Mouse (Mus musculus) MEL (cell line): ENCODE results near the gene Ldhb. TPM values are rescaled to one million over a fixed set of nuclear protein-coding genes. Genes with fewer than 3 reads are reported as not detected.

Experiments used
- DNase-seq: peaks from one replicate; pipeline ENCODE4 v3.0.0; 2011; ENCODE audit warnings: low read depth, low spot score
- H3K27ac ChIP-seq: 2 replicates; pipeline ENCODE4 v1.5.1; 2012; ENCODE audit warnings: low read depth, mild to moderate bottlenecking, control low read depth, low read length, moderate library complexity; ENCODE audit not compliant: control insufficient read depth
- H3K27me3 ChIP-seq, 2 experiments: fragments of 150-350 bp in 1 of 2; sonication (generic) in 1 of 2; 2 replicates each; pipeline ENCODE4 v1.6.1; 2012; ENCODE audit warnings: low read length in 2 of 2, mild to moderate bottlenecking in 2 of 2, improper control_type of control experiment in 1 of 2, moderate library complexity in 1 of 2; ENCODE audit not compliant: insufficient read depth in 2 of 2, control insufficient read depth in 1 of 2
- H3K36me3 ChIP-seq, 2 experiments: 2 replicates each; pipeline ENCODE4 v1.6.1; 2012 to 2014; ENCODE audit warnings: low read length in 2 of 2, improper control_type of control experiment in 1 of 2, inconsistent platforms in 1 of 2, mild to moderate bottlenecking in 1 of 2; ENCODE audit not compliant: insufficient read depth in 2 of 2, control insufficient read depth in 1 of 2
- H3K4me1 ChIP-seq, 2 experiments: fragments of 150-350 bp in 1 of 2; sonication (generic) in 1 of 2; 2 replicates each; pipeline ENCODE4 v1.6.1; 2012; ENCODE audit warnings: low read length in 2 of 2, improper control_type of control experiment in 1 of 2, mild to moderate bottlenecking in 1 of 2; ENCODE audit not compliant: insufficient read depth in 2 of 2, control insufficient read depth in 1 of 2
- H3K4me3 ChIP-seq, 2 experiments: fragments of 150-350 bp in 1 of 2; sonication (generic) in 1 of 2; 2 replicates each; pipeline ENCODE4 v1.5.1; 2012; ENCODE audit warnings: low read depth in 2 of 2, low read length in 2 of 2, mild to moderate bottlenecking in 2 of 2, moderate library complexity in 2 of 2, control low read depth in 1 of 2, improper control_type of control experiment in 1 of 2; ENCODE audit not compliant: control insufficient read depth in 1 of 2, insufficient read depth in 1 of 2
- H3K79me2 ChIP-seq: 2 replicates; pipeline ENCODE4 v1.6.1; 2012; ENCODE audit warnings: mild to moderate bottlenecking, low read length, moderate library complexity; ENCODE audit not compliant: control insufficient read depth, poor library complexity, insufficient read depth
- H3K9ac ChIP-seq: 2 replicates; pipeline ENCODE4 v1.6.1; 2012; ENCODE audit warnings: low read depth, mild to moderate bottlenecking, control low read depth, low read length, moderate library complexity; ENCODE audit not compliant: control insufficient read depth, poor library complexity, severe bottlenecking
- H3K9me3 ChIP-seq: fragments of 150-350 bp; sonication (generic); replicated peaks from 2 replicates; pipeline ENCODE4 v1.6.1; 2012; ENCODE audit warnings: mild to moderate bottlenecking, low read length, improper control_type of control experiment, moderate library complexity; ENCODE audit not compliant: insufficient read depth
- BHLHE40 ChIP-seq: IDR thresholded peaks from 2 replicates; pipeline ENCODE4 v1.6.1; 2012; ENCODE audit warnings: low read depth, mild to moderate bottlenecking, inconsistent platforms, low read length, improper control_type of control experiment, borderline replicate concordance
- CHD1 ChIP-seq: IDR thresholded peaks from 2 replicates; pipeline ENCODE4 v1.6.1; 2012; ENCODE audit warnings: low read depth, mild to moderate bottlenecking, inconsistent platforms, low read length, improper control_type of control experiment
- CHD2 ChIP-seq: IDR thresholded peaks from 2 replicates; pipeline ENCODE4 v1.6.1; 2011; ENCODE audit warnings: low read length, improper control_type of control experiment
- CTCF ChIP-seq, 3 experiments: IDR thresholded peaks in 2 of 3; conservative IDR thresholded peaks in 1 of 3; 2 replicates each; pipeline ENCODE4 v1.5.1; 2011 to 2012; ENCODE audit warnings: low read length in 3 of 3, low read depth in 2 of 3, mild to moderate bottlenecking in 2 of 3, improper control_type of control experiment in 1 of 3, inconsistent platforms in 1 of 3, mixed read lengths in 1 of 3, moderate library complexity in 1 of 3; ENCODE audit not compliant: control insufficient read depth in 1 of 3, insufficient read depth in 1 of 3, poor library complexity in 1 of 3, severe bottlenecking in 1 of 3
- E2F4 ChIP-seq: IDR thresholded peaks from 2 replicates; pipeline ENCODE4 v1.6.1; 2011; ENCODE audit warnings: low read depth, low read length, improper control_type of control experiment, borderline replicate concordance
- ELF1 ChIP-seq: IDR thresholded peaks from 2 replicates; pipeline ENCODE4 v1.6.1; 2014; ENCODE audit warnings: low read depth, mild to moderate bottlenecking, inconsistent platforms, low read length, improper control_type of control experiment, moderate library complexity
- EP300 ChIP-seq, 2 experiments: IDR thresholded peaks; 2 replicates each; pipeline ENCODE4 v1.6.1; 2011; ENCODE audit warnings: improper control_type of control experiment in 2 of 2, low read length in 2 of 2, low read depth in 1 of 2, mild to moderate bottlenecking in 1 of 2
- GATA1 ChIP-seq: IDR thresholded peaks from 2 replicates; pipeline ENCODE4 v1.6.1; 2011; ENCODE audit warnings: low read depth, low read length, improper control_type of control experiment
- JUND ChIP-seq: IDR thresholded peaks from 2 replicates; pipeline ENCODE4 v1.6.1; 2011; ENCODE audit warnings: low read depth, mild to moderate bottlenecking, improper control_type of control experiment, low read length
- MAFK ChIP-seq: IDR thresholded peaks from 2 replicates; pipeline ENCODE4 v1.6.1; 2011; ENCODE audit warnings: low read depth, mild to moderate bottlenecking, low read length, improper control_type of control experiment, borderline replicate concordance
- MAX ChIP-seq: IDR thresholded peaks from 2 replicates; pipeline ENCODE4 v1.6.1; 2011; ENCODE audit warnings: low read length, improper control_type of control experiment
- MEF2A ChIP-seq: IDR thresholded peaks from 2 replicates; pipeline ENCODE4 v1.6.1; 2014; ENCODE audit warnings: low read depth, mild to moderate bottlenecking, inconsistent platforms, low read length, improper control_type of control experiment; ENCODE audit not compliant: poor library complexity, insufficient replicate concordance, severe bottlenecking; ENCODE audit errors: extremely low read depth
- MXI1 ChIP-seq: IDR thresholded peaks from 2 replicates; pipeline ENCODE4 v1.6.1; 2011; ENCODE audit warnings: mild to moderate bottlenecking, low read depth, low read length, improper control_type of control experiment
- MYB ChIP-seq: IDR thresholded peaks from 2 replicates; pipeline ENCODE4 v1.6.1; 2011; ENCODE audit warnings: mild to moderate bottlenecking, low read depth, low read length, improper control_type of control experiment
- MYC ChIP-seq: IDR thresholded peaks from 2 replicates; pipeline ENCODE4 v1.6.1; 2011; ENCODE audit warnings: low read depth, mild to moderate bottlenecking, low read length, improper control_type of control experiment, moderate library complexity
- NELFE ChIP-seq: IDR thresholded peaks from 2 replicates; pipeline ENCODE4 v1.6.1; 2011; ENCODE audit warnings: low read depth, low read length, improper control_type of control experiment
- NRF1 ChIP-seq: IDR thresholded peaks from 2 replicates; pipeline ENCODE4 v1.6.1; 2014; ENCODE audit warnings: low read depth, mild to moderate bottlenecking, inconsistent platforms, low read length, improper control_type of control experiment, moderate library complexity; ENCODE audit not compliant: poor library complexity, insufficient read depth, severe bottlenecking
- POLR2A ChIP-seq, 2 experiments: IDR thresholded peaks; 2 replicates each; pipeline ENCODE4 v1.6.1; 2011 to 2012; ENCODE audit warnings: low read length in 2 of 2, mild to moderate bottlenecking in 2 of 2, control low read depth in 1 of 2, improper control_type of control experiment in 1 of 2, low read depth in 1 of 2, moderate library complexity in 1 of 2; ENCODE audit not compliant: control insufficient read depth in 1 of 2, insufficient read depth in 1 of 2, poor library complexity in 1 of 2
- POLR2AphosphoS5 ChIP-seq: IDR thresholded peaks from 2 replicates; pipeline ENCODE4 v1.6.1; 2012; ENCODE audit warnings: low read depth, borderline replicate concordance, mild to moderate bottlenecking, inconsistent platforms, low read length, moderate library complexity, mixed read lengths
- RAD21 ChIP-seq: IDR thresholded peaks from 2 replicates; pipeline ENCODE4 v1.6.1; 2011; ENCODE audit warnings: mild to moderate bottlenecking, low read depth, low read length, improper control_type of control experiment
- RCOR1 ChIP-seq: IDR thresholded peaks from 2 replicates; pipeline ENCODE4 v1.6.1; 2012; ENCODE audit warnings: low read depth, mild to moderate bottlenecking, inconsistent platforms, low read length, improper control_type of control experiment
- TAL1 ChIP-seq: IDR thresholded peaks from 2 replicates; pipeline ENCODE4 v1.6.1; 2012; ENCODE audit warnings: mild to moderate bottlenecking, inconsistent platforms, low read length, moderate library complexity, mixed read lengths
- TBP ChIP-seq: IDR thresholded peaks from 2 replicates; pipeline ENCODE4 v1.8.0; 2011; ENCODE audit warnings: low read depth, low read length, improper control_type of control experiment
- TCF12 ChIP-seq: IDR thresholded peaks from 2 replicates; pipeline ENCODE4 v1.6.1; 2014; ENCODE audit warnings: low read depth, mild to moderate bottlenecking, inconsistent platforms, low read length, improper control_type of control experiment, moderate library complexity
- USF1 ChIP-seq: IDR thresholded peaks from 2 replicates; pipeline ENCODE4 v1.6.1; 2014; ENCODE audit warnings: low read depth, mild to moderate bottlenecking, inconsistent platforms, low read length, improper control_type of control experiment, moderate library complexity
- ZC3H11A ChIP-seq: IDR thresholded peaks from 2 replicates; pipeline ENCODE4 v1.6.1; 2012; ENCODE audit warnings: low read depth, mild to moderate bottlenecking, inconsistent platforms, low read length, improper control_type of control experiment
- ZKSCAN1 ChIP-seq: IDR thresholded peaks from 2 replicates; pipeline ENCODE4 v1.6.1; 2012; ENCODE audit warnings: low read depth, mild to moderate bottlenecking, inconsistent platforms, low read length, improper control_type of control experiment, moderate library complexity
- ZMIZ1 ChIP-seq: IDR thresholded peaks from 2 replicates; pipeline ENCODE4 v1.6.1; 2012; ENCODE audit warnings: low read depth, mild to moderate bottlenecking, inconsistent platforms, low read length, improper control_type of control experiment, moderate library complexity
- ZNF384 ChIP-seq: IDR thresholded peaks from 2 replicates; pipeline ENCODE4 v1.6.1; 2012; ENCODE audit warnings: low read depth, mild to moderate bottlenecking, inconsistent platforms, low read length, improper control_type of control experiment
- polyA plus RNA-seq, 2 experiments: library from polyadenylated mRNA; stranded (reverse) in 1 of 2; unstranded in 1 of 2; fragments of >175 nt in 1 of 2; fragments of >200 nt in 1 of 2; gene quantifications; 2 replicates each; pipeline versions ENCODE4 v1.2.1 to v1.2.4; 2012; ENCODE audit warnings: low replicate concordance in 2 of 2, low read depth in 1 of 2; ENCODE audit not compliant: insufficient read length in 2 of 2, insufficient read depth in 1 of 2, missing spikeins in 1 of 2
- total RNA-seq: library from RNA; depleted of rRNA; stranded (reverse); fragments of 300-350 nt; gene quantifications from 2 replicates; pipeline ENCODE4 v1.2.3, GENCODE M21; 2012

The Ldhb gene
- total and polyA plus RNA-seq, 3 experiments = not detected

GRCm38 (mm10) chr6:142472801-142473203 lies 35.0 kb downstream of the Ldhb start, which contains the start of gene Gys2:
Gene Gys2, minus strand, starts transcription at chr6:142473109.
- H3K9ac ChIP-seq = no peak within 1 kb of the TSS
- no peaks in the 10 kb centered on the region for H3K36me3 ChIP-seq
- H3K4me1 ChIP-seq = no peaks in the 10 kb centered on the region
- H3K79me2 ChIP-seq = no peaks in the 10 kb centered on the region
- DNase-seq = no peak
- TF ChIP-seq NELFE = no peak
- no peak for TF ChIP-seq ELF1
- TF ChIP-seq TBP = no peak
- TF ChIP-seq EP300 (IDR thresholded peaks at IDR 0.05; ENCODE audit: low read depth in 1 of 2, low read length in 2 of 2) = no peak
- TF ChIP-seq RCOR1 = no peak
- TF ChIP-seq ZKSCAN1 = no peak
- no peak for TF ChIP-seq CHD1
- TF ChIP-seq TCF12 = no peak
- TF ChIP-seq MYC = no peak
- TF ChIP-seq MYB = no peak
- TF ChIP-seq MAX = no peak
- no peak for TF ChIP-seq MAFK
- no peak for TF ChIP-seq NRF1
- no peak for TF ChIP-seq MEF2A
- no peak for TF ChIP-seq GATA1
- no peak for TF ChIP-seq E2F4
- TF ChIP-seq POLR2AphosphoS5 = no peak
- TF ChIP-seq CHD2 = no peak
- no peak for TF ChIP-seq TAL1
- H3K4me3 ChIP-seq = no peak within 1 kb of the TSS
- no peaks in the 10 kb centered on the region for H3K27me3 ChIP-seq
- H3K27ac ChIP-seq = no peak within 1 kb of the TSS
- H3K9me3 ChIP-seq = no peaks in the 10 kb centered on the region

GRCm38 (mm10) chr6:142471141-142471540 lies 36.6 kb downstream of the Ldhb start:
- TF ChIP-seq MXI1 (no peak), CTCF (IDR thresholded peaks at IDR 0.05 in 2 of 3, conservative IDR thresholded peaks at IDR 0.05 in 1 of 3; ENCODE audit: control insufficient read depth in 1 of 3, insufficient read depth in 1 of 3, low read depth in 2 of 3, low read length in 3 of 3, poor library complexity in 1 of 3, severe bottlenecking in 1 of 3) (no peak), NRF1 (no peak), POLR2A (IDR thresholded peaks at IDR 0.05; ENCODE audit: control insufficient read depth in 1 of 2, insufficient read depth in 1 of 2, low read depth in 1 of 2, low read length in 2 of 2, poor library complexity in 1 of 2) (no peak), GATA1 (no peak), JUND (no peak), BHLHE40 (no peak), RCOR1 (no peak), ZC3H11A (no peak), MEF2A (no peak), CHD1 (no peak), RAD21 (no peak), USF1 (no peak), NELFE (no peak), ZKSCAN1 (no peak), TCF12 (no peak), ZMIZ1 (no peak), ZNF384 (no peak), CHD2 (no peak)
- Histone ChIP-seq H3K27me3 (no peaks in the 10 kb centered on the region), H3K4me3 (no peak overlapping the region), H3K9me3 (no peaks in the 10 kb centered on the region), H3K27ac (no peak overlapping the region), H3K9ac (no peak overlapping the region), H3K79me2 (no peaks in the 10 kb centered on the region), H3K36me3 (no peaks in the 10 kb centered on the region), H3K4me1 (no peaks in the 10 kb centered on the region)
- DNase-seq = no peak
